Mouse (Mus musculus) kidney, embryonic 16.5 days (tissue): ENCODE results near the gene Ccl7. TPM values are rescaled to one million over a fixed set of nuclear protein-coding genes. Genes with fewer than 3 reads are reported as not detected.

Experiments
- ATAC-seq: fragments of 200-750 bp; cut with Nextera tagmentation; 2 replicates; pipeline ENCODE4 v1.8.0; 2017; ENCODE audit warnings: moderate TSS enrichment; ENCODE audit not compliant: low FRiP score, low TSS enrichment
- H3K27ac ChIP-seq: fragments of 300-500 bp; sonication (generic); 2 replicates; pipeline ENCODE4 v1.5.1; 2014; ENCODE audit warnings: low read length
- H3K27me3 ChIP-seq: fragments of 300-500 bp; sonication (generic); 2 replicates; pipeline ENCODE4 v1.6.1; 2014; ENCODE audit warnings: low read length, control low read depth, mixed read lengths; ENCODE audit not compliant: insufficient read depth
- H3K36me3 ChIP-seq: fragments of 300-500 bp; sonication (generic); 2 replicates; pipeline ENCODE4 v1.6.1; 2014; ENCODE audit warnings: low read length, control low read depth, mixed read lengths; ENCODE audit not compliant: insufficient read depth
- H3K4me1 ChIP-seq: fragments of 300-500 bp; sonication (generic); 2 replicates; pipeline ENCODE4 v1.6.1; 2014; ENCODE audit warnings: low read length, control low read depth, mixed read lengths; ENCODE audit not compliant: insufficient read depth
- H3K4me2 ChIP-seq: fragments of 300-500 bp; sonication (generic); replicated peaks from 2 replicates; pipeline ENCODE4 v1.6.1; 2014; ENCODE audit warnings: low read depth, low read length
- H3K4me3 ChIP-seq: fragments of 300-500 bp; sonication (generic); 2 replicates; pipeline ENCODE4 v1.5.1; 2014; ENCODE audit warnings: mild to moderate bottlenecking, low read length
- H3K9ac ChIP-seq: fragments of 300-500 bp; sonication (generic); replicated peaks from 2 replicates; pipeline ENCODE4 v1.6.1; 2014; ENCODE audit warnings: low read length
- H3K9me3 ChIP-seq: fragments of 300-500 bp; sonication (generic); 2 replicates; pipeline ENCODE4 v1.6.1; 2016; ENCODE audit warnings: low read length, control low read depth
- whole genome bisulfite sequencing: fragments of 180-500 bp; shearing (Covaris S2); extraction: QIAGEN DNeasy Blood & Tissue Kit; methylation state at CpG from one replicate; pipeline ENCODE4 v1.1.7; 2014; 5-methylcytosine and 5-hydroxymethylcytosine counted together
- polyA plus RNA-seq: library from polyadenylated mRNA; unstranded; fragments of >200 nt; fragmentation: Nextera tagmentation; extraction: Ambion mirVana; gene quantifications from 2 replicates; pipeline ENCODE4 v1.2.1, GENCODE M21; 2015

Gene Ccl7
- polyA plus RNA-seq, 1 experiment from 2014 or later, result 1.8 TPM

DNA sequence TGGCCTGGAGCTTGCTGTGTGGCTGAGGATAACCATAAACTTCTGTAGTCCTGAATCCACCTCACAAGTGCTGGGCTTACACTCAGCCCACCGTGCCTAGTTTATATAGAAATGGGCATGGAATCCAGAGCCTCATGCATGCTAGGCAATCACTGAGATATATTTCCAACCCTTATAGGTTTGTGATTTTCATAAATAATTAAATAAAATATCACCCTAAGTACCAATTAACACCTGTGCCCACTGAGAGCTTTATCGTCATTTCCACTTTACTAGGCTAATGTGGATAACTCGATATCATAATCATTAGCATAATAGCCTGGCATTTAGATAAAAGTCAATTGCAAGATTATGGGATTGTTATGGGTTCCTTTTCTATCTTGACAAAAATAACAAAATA, 38.8 kb downstream of the Ccl7 start:
- no peak overlapping the region for H3K4me3 ChIP-seq
- no peak overlapping the region for H3K4me2 ChIP-seq
- H3K27me3 ChIP-seq, result no peaks in the 10 kb centered on the region
- no peaks in the 10 kb centered on the region for H3K4me1 ChIP-seq
- no peak overlapping the region for H3K27ac ChIP-seq
- no peaks in the 10 kb centered on the region for H3K36me3 ChIP-seq
- WGBS, result 92% methylated on average over 3 of the region's 3 CpGs
- H3K9ac ChIP-seq, result no peak overlapping the region
- ATAC-seq, result no peak
- H3K9me3 ChIP-seq, result no peaks in the 10 kb centered on the region

Other genes with a start within 250 kb of the Ccl7 start
- gene 5530401A14Rik, start 185.0 kb upstream of the Ccl7 start, polyA plus RNA-seq, result not detected in 2 replicates
- 2.8 and 3.6 TPM in 2 replicates for gene Asic2, start 77.3 kb upstream of the Ccl7 start, polyA plus RNA-seq
- 1.7 and 2.7 TPM in 2 replicates for gene Ccl2, start 10.1 kb upstream of the Ccl7 start, polyA plus RNA-seq
- gene Gm17268, start 7.2 kb upstream of the Ccl7 start, polyA plus RNA-seq, result not detected in 2 replicates
- 11.7 and 14.7 TPM in 2 replicates for gene Ccl11, start 12.1 kb downstream of the Ccl7 start, polyA plus RNA-seq
- gene Ccl12, start 56.1 kb downstream of the Ccl7 start, polyA plus RNA-seq, result 2.2 and 2.3 TPM in 2 replicates
- not detected in 2 replicates for gene Ccl8, start 69.5 kb downstream of the Ccl7 start, polyA plus RNA-seq